Mouse (Mus musculus) lung, postnatal 0 days (tissue): ENCODE data around the gene Cd6. TPM values are rescaled to one million over a fixed set of nuclear protein-coding genes. Genes with fewer than 3 reads are reported as not detected.

ENCODE experiments used
- ATAC-seq: fragments of 200-750 bp; cut with Nextera tagmentation; 2 replicates; pipeline ENCODE4 v1.8.0; 2017; ENCODE audit warnings: moderate library complexity
- DNase-seq: peaks from one replicate; pipeline ENCODE4 v3.0.0-alpha.2; 2016; ENCODE audit warnings: low spot score
- H3K27ac ChIP-seq: fragments of 300-500 bp; sonication (generic); 2 replicates; pipeline ENCODE4 v1.5.1; 2014; ENCODE audit warnings: antibody characterized with exemption, mild to moderate bottlenecking, low read length, mixed read lengths
- H3K27me3 ChIP-seq: fragments of 300-500 bp; sonication (generic); replicated peaks from 2 replicates; pipeline ENCODE4 v1.6.1; 2014; ENCODE audit warnings: low read length, mixed read lengths; ENCODE audit not compliant: insufficient read depth
- H3K36me3 ChIP-seq: fragments of 300-500 bp; sonication (generic); 2 replicates; pipeline ENCODE4 v1.6.1; 2014; ENCODE audit warnings: low read length, mixed read lengths; ENCODE audit not compliant: insufficient read depth
- H3K4me1 ChIP-seq: fragments of 300-500 bp; sonication (generic); 2 replicates; pipeline ENCODE4 v1.6.1; 2014; ENCODE audit warnings: antibody characterized with exemption, low read depth, low read length, mixed read lengths; ENCODE audit not compliant: insufficient read depth
- H3K4me2 ChIP-seq: fragments of 300-500 bp; sonication (generic); replicated peaks from 2 replicates; pipeline ENCODE4 v1.6.1; 2014; ENCODE audit warnings: low read depth, mild to moderate bottlenecking, low read length, moderate library complexity, mixed read lengths
- H3K4me3 ChIP-seq: fragments of 300-500 bp; sonication (generic); 2 replicates; pipeline ENCODE4 v1.5.1; 2014; ENCODE audit warnings: low read depth, low read length
- H3K9ac ChIP-seq: fragments of 300-500 bp; sonication (generic); replicated peaks from 2 replicates; pipeline ENCODE4 v1.6.1; 2014; ENCODE audit warnings: low read depth, mild to moderate bottlenecking
- H3K9me3 ChIP-seq: fragments of 300-500 bp; sonication (generic); 2 replicates; pipeline ENCODE4 v1.6.1; 2016; ENCODE audit warnings: low read length, mixed read lengths
- CTCF ChIP-seq: IDR thresholded peaks from 2 replicates; pipeline ENCODE4 v1.5.1; 2016; ENCODE audit warnings: antibody characterized with exemption, mild to moderate bottlenecking
- EP300 ChIP-seq: IDR thresholded peaks from 2 replicates; pipeline ENCODE4 v1.6.1; 2016; ENCODE audit warnings: antibody characterized with exemption, mild to moderate bottlenecking, control low read depth
- WGBS: fragments of 180-500 bp; shearing (Covaris S2); extraction: QIAGEN DNeasy Blood & Tissue Kit; methylation state at CpG from one replicate; pipeline ENCODE4 v1.1.7; 2014; 5-methylcytosine and 5-hydroxymethylcytosine counted together
- polyA plus RNA-seq: library from polyadenylated mRNA; unstranded; fragments of >200 nt; fragmentation: Nextera tagmentation; extraction: Ambion mirVana; gene quantifications from 2 replicates; pipeline ENCODE4 v1.2.1, GENCODE M21; 2015

Cd6 gene
- polyA plus RNA-seq, 1 experiment from 2014 or later, result not detected

DNA sequence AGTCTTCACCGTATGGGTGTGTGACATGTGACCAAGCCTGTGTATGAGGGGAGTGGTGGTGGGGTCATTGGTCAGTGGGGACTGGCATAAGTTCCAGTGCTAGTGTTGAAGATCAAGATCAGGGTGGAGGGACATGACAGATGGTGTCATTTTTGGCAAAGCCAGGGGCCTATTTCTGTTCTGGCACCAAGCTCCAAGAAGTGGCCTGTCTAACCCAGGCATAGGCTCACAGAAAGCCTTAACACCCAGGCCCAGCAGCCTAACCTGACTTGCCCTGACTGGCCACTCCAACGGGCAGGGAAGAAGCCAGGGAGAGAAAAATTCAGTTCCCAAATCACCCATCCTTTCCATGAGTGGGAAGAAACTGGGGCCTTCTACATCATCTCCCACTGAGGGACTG is 72.3 kb downstream of the Cd6 start:
- no peak overlapping the region for H3K9ac ChIP-seq
- 79% methylated on average over 2 of the region's 2 CpGs for WGBS
- no peaks in the 10 kb centered on the region; the same call in 1 of the 2 replicates for H3K4me1 ChIP-seq
- no peaks in the 10 kb centered on the region for H3K9me3 ChIP-seq
- no peak overlapping the region for H3K27ac ChIP-seq
- TF ChIP-seq CTCF (no peak), EP300 (no peak)
- ATAC-seq (no peak), DNase-seq (no peak)
- H3K36me3 ChIP-seq, result no peaks in the 10 kb centered on the region
- H3K4me3 ChIP-seq, result no peak overlapping the region
- H3K27me3 ChIP-seq, result no peaks in the 10 kb centered on the region
- H3K4me2 ChIP-seq, result no peak overlapping the region

DNA sequence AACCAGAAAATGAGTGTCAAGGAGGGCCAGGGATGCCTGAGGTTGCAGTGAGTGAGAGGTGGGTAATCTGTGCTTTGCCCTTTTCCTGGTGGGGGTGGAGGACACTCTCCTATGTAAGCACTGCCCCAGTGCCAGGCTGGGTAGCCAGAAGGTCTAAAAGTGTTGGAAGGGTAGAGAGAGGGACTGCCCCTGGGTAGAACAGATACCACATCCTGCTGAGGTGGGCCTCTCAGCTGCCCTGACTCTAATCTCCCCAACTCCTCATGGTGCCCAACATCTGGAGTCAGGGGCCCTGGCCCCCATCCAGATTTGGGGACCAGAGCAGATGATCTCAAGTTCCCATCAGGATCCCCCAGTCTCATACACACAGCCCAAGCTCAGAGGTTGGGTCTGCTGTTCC is 72.7 kb downstream of the Cd6 start:
- no peak for DNase-seq
- TF ChIP-seq EP300, result no peak
- no peak for TF ChIP-seq CTCF
- ATAC-seq, result no peak

DNA sequence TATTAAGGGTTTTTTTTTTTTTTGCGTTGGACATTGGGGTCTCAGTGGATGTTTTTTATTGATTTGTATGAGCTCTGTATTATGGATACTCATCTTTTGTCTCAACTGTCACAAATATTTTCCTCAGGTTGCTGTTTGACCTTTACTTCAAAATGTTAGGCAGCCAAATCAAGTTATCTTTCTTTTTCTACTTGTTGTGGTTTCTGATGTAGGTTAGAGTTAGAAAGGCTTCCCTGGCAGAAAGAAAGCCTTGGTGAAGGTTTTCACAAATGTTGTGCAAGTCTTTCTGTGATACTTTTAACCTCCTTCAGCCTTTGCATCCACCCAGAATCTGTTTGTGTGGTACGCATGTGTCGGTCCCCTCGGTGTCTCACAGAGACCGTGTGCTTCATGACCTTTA is 77.2 kb downstream of the Cd6 start:
- Histone ChIP-seq H3K4me2 (no peak overlapping the region), H3K27me3 (no peaks in the 10 kb centered on the region), H3K4me3 (no peak overlapping the region), H3K36me3 (no peaks in the 10 kb centered on the region), H3K27ac (no peak overlapping the region), H3K4me1 (no peaks in the 10 kb centered on the region), H3K9me3 (no peaks in the 10 kb centered on the region), H3K9ac (no peak overlapping the region)
- no peak for DNase-seq
- WGBS, result 92% methylated on average over 5 of the region's 5 CpGs
- TF ChIP-seq EP300 (no peak), CTCF (no peak)
- ATAC-seq, result no peak

More for the DNA sequence above, 72.7 kb downstream of the Cd6 start:
- Histone ChIP-seq H3K36me3 (no peaks in the 10 kb centered on the region), H3K4me2 (no peak overlapping the region), H3K9ac (no peak overlapping the region), H3K27me3 (no peaks in the 10 kb centered on the region), H3K9me3 (no peaks in the 10 kb centered on the region), H3K4me3 (no peak overlapping the region), H3K27ac (no peak overlapping the region), H3K4me1 (no peaks in the 10 kb centered on the region; the same call in 1 of the 2 replicates)

- Histone ChIP-seq H3K4me2 (no peak overlapping the region), H3K4me1 (no peaks in the 10 kb centered on the region), H3K27ac (no peak overlapping the region), H3K36me3 (no peaks in the 10 kb centered on the region), H3K9ac (no peak overlapping the region), H3K27me3 (no peaks in the 10 kb centered on the region), H3K9me3 (no peaks in the 10 kb centered on the region), H3K4me3 (no peak overlapping the region)
- ATAC-seq (no peak), DNase-seq (no peak)
- 90% methylated on average over 6 of the region's 6 CpGs for WGBS
- TF ChIP-seq CTCF (no peak), EP300 (no peak)
These were observed 77.8 kb downstream of the Cd6 start for GRCm38 (mm10) chr19:10752106-10752505.

DNA sequence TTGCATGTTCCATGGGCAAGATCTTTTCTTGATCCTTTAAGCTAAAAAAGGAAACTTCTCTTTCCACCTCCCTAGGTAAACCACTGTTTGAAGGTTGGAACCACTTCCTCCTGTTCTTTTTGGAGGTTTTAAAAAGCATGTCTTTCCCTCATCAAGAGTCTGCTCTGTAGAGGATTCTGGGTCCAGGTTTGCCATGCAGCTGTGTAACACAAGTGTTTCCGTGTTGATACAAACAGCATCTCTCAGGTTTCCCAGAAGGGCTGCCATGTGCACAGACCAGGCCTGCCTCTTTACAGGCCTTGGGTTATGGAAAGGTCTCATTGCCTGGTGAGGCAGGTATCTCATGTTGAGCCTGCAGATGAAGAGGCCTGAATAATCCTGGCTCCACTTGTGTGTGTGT is 78.3 kb downstream of the Cd6 start:
- H3K9ac ChIP-seq, result no peak overlapping the region
- H3K4me3 ChIP-seq, result no peak overlapping the region

DNA sequence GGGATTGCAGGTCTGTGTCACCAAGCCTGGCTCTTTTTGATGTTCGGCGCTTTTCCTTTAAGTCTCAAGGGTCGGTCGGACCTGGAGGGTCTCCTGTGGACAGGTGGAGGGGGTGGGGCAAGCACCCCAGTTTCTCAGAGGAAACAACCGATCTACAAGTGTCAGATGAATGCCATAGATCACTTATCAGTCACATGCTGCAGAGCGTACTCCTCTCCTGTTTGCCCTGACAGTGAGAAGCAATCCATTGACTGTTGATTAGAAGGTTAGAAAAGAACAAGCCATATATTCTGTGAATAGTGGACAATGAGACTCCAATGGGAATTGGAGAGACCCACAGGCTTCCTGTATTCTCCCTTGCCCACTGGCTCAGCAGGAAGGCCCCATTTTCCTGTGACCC is 79.7 kb downstream of the Cd6 start:
- Histone ChIP-seq H3K9me3 (no peaks in the 10 kb centered on the region), H3K27ac (no peak overlapping the region), H3K27me3 (no peaks in the 10 kb centered on the region), H3K36me3 (no peaks in the 10 kb centered on the region), H3K9ac (no peak overlapping the region), H3K4me3 (no peak overlapping the region), H3K4me1 (no peaks in the 10 kb centered on the region), H3K4me2 (no peak overlapping the region)
- TF ChIP-seq EP300, result no peak
- no peak for TF ChIP-seq CTCF
- DNase-seq, result no peak
- 73% methylated on average over 6 of the region's 6 CpGs for WGBS
- ATAC-seq, result no peak

More for the DNA sequence above, 78.3 kb downstream of the Cd6 start:
- Histone ChIP-seq H3K4me1 (no peaks in the 10 kb centered on the region), H3K4me2 (no peak overlapping the region), H3K36me3 (no peaks in the 10 kb centered on the region), H3K27ac (no peak overlapping the region), H3K27me3 (no peaks in the 10 kb centered on the region), H3K9me3 (no peaks in the 10 kb centered on the region)
- ATAC-seq (no peak), DNase-seq (no peak)
- WGBS, result 68% methylated on average over 1 of the region's 1 CpGs
- no peak for TF ChIP-seq CTCF

- no peak overlapping the region for H3K9ac ChIP-seq
- H3K4me3 ChIP-seq, result no peak overlapping the region
- H3K27me3 ChIP-seq, result no peaks in the 10 kb centered on the region
- H3K4me1 ChIP-seq, result no peaks in the 10 kb centered on the region
- H3K27ac ChIP-seq, result no peak overlapping the region
- 93% methylated on average over 6 of the region's 6 CpGs for WGBS
- H3K36me3 ChIP-seq, result no peaks in the 10 kb centered on the region
- TF ChIP-seq EP300, result no peak
- TF ChIP-seq CTCF, result no peak
- no peak for ATAC-seq
- H3K9me3 ChIP-seq, result no peaks in the 10 kb centered on the region
- no peak for DNase-seq
- no peak overlapping the region for H3K4me2 ChIP-seq
These were observed 80.6 kb downstream of the Cd6 start for GRCm38 (mm10) chr19:10749295-10749694.
